Mouse (Mus musculus) hindbrain, embryonic 11.5 days (tissue): Measurements from ENCODE around the gene Fam120b. TPM values are rescaled to one million over a fixed set of nuclear protein-coding genes. Genes with fewer than 3 reads are reported as not detected.

Experiments
- ATAC-seq: fragments of 200-750 bp; cut with Nextera tagmentation; 2 replicates; pipeline ENCODE4 v1.8.0; 2017; ENCODE audit warnings: mild to moderate bottlenecking, moderate TSS enrichment, moderate library complexity; ENCODE audit not compliant: low FRiP score
- DNase-seq: peaks from one replicate; pipeline ENCODE4 v3.0.0-alpha.2; 2015; ENCODE audit warnings: low spot score
- H3K27ac ChIP-seq: fragments of 300-500 bp; sonication (generic); 2 replicates; pipeline ENCODE4 v1.5.1; 2014; ENCODE audit warnings: mild to moderate bottlenecking, low read depth, low read length
- H3K27me3 ChIP-seq: fragments of 300-500 bp; sonication (generic); 2 replicates; pipeline ENCODE4 v1.6.1; 2014; ENCODE audit warnings: mild to moderate bottlenecking, low read length, moderate library complexity, mixed read lengths; ENCODE audit not compliant: control insufficient read depth, insufficient read depth
- H3K36me3 ChIP-seq: fragments of 300-500 bp; sonication (generic); 2 replicates; pipeline ENCODE4 v1.6.1; 2014; ENCODE audit warnings: mild to moderate bottlenecking, low read length, moderate library complexity, mixed read lengths; ENCODE audit not compliant: control insufficient read depth, insufficient read depth
- H3K4me1 ChIP-seq: fragments of 300-500 bp; sonication (generic); replicated peaks from 2 replicates; pipeline ENCODE4 v1.6.1; 2014; ENCODE audit warnings: low read length, mixed read lengths; ENCODE audit not compliant: control insufficient read depth, insufficient read depth
- H3K4me2 ChIP-seq: fragments of 300-500 bp; sonication (generic); replicated peaks from 2 replicates; pipeline ENCODE4 v1.6.1; 2014; ENCODE audit warnings: mild to moderate bottlenecking, low read depth, low read length
- H3K4me3 ChIP-seq: fragments of 300-500 bp; sonication (generic); 2 replicates; pipeline ENCODE4 v1.5.1; 2014; ENCODE audit warnings: low read depth, low read length
- H3K9ac ChIP-seq: fragments of 300-500 bp; sonication (generic); 2 replicates; pipeline ENCODE4 v1.6.1; 2014; ENCODE audit warnings: low read depth, low read length
- H3K9me3 ChIP-seq: fragments of 300-500 bp; sonication (generic); 2 replicates; pipeline ENCODE4 v1.6.1; 2016; ENCODE audit warnings: low read length; ENCODE audit not compliant: control insufficient read depth
- WGBS: fragments of 180-500 bp; shearing (Covaris S2); extraction: QIAGEN DNeasy Blood & Tissue Kit; methylation state at CpG from one replicate; pipeline ENCODE4 v1.1.7; 2014; 5-methylcytosine and 5-hydroxymethylcytosine counted together
- polyA plus RNA-seq: library from polyadenylated mRNA; unstranded; fragments of >200 nt; fragmentation: Nextera tagmentation; extraction: Ambion mirVana; gene quantifications from 2 replicates; pipeline ENCODE4 v1.2.1, GENCODE M21; 2014

The Fam120b gene
- polyA plus RNA-seq: 34.7 and 35.8 TPM in 2 replicates

- DNase-seq (peak; percentile 92), ATAC-seq (peak; percentile 97)
- Histone ChIP-seq H3K27me3 (no peaks in the 10 kb centered on the region), H3K9ac (peak within 1 kb of the TSS; percentile 90), H3K4me2 (peak within 1 kb of the TSS; percentile 84), H3K36me3 (no peaks in the 10 kb centered on the region), H3K4me3 (peak within 1 kb of the TSS; percentile 68), H3K9me3 (no peaks in the 10 kb centered on the region), H3K27ac (peak within 1 kb of the TSS; percentile 82), H3K4me1 (peaks cover 7% of the 10 kb centered on the region; the same call in 1 of the 2 replicates)
- WGBS: under 1% methylated on average over 31 of the region's 31 CpGs
These were observed at the start of gene Fam120b for GRCm38 (mm10) chr17:15395997-15396675. TSS of gene Fam120b (plus strand) at chr17:15396202.

- no peak overlapping the region for H3K4me3 ChIP-seq
- H3K4me1 ChIP-seq: no peaks in the 10 kb centered on the region
- no peak overlapping the region for H3K4me2 ChIP-seq
- H3K9me3 ChIP-seq: no peaks in the 10 kb centered on the region
- no peak for ATAC-seq
- no peak overlapping the region for H3K9ac ChIP-seq
- no peak overlapping the region for H3K27ac ChIP-seq
- H3K27me3 ChIP-seq: 0 out of 2 replicates have a peak, but pooled peaks cover 3% of the 10 kb centered on the region
- no peak for DNase-seq
- 81% methylated on average over 2 of the region's 2 CpGs for WGBS
- H3K36me3 ChIP-seq: no peaks in the 10 kb centered on the region
These were observed 45.9 kb upstream of the Fam120b start for GRCm38 (mm10) chr17:15350152-15350551.

DNA sequence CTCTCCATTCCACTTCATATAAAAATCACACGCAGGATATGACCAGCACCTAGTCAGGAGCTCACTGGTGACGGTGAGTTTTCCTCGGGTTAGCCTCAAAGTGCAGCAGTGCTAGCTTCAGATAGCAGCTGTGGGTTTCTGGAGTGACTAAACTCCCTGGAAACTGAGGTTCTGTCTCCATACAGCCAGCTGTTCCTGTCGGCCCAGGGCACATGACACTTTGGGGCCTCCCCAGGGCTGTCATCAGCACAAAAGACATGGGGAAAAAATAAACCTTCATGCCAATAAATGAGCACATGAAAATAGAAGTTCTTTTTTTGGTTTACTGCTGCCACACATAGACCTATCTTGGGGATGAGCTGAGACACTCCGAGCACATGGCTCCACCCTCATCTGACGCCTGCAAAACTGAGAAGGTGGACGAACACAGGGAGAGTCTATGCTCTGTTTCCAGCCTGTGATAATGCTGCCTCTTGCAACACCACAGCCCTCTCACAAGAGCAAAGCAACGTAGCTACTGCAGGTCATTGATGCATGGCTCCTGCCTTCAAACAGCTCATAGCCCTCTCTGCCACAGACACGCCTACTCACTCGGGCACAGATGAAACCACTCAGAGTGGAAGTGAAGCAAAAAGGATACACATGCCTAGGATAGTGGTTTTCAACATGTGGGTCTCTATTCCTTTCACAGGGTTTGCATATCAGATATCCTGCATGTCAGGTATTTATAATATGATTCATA is 43.0 kb upstream of the Fam120b start:
- DNase-seq (no peak), ATAC-seq (no peak)
- 72% methylated on average over 10 of the region's 10 CpGs for WGBS
- no peaks in the 10 kb centered on the region for H3K36me3 ChIP-seq
- H3K4me1 ChIP-seq: no peaks in the 10 kb centered on the region
- 0 out of 2 replicates have a peak, but pooled peaks cover 3% of the 10 kb centered on the region for H3K27me3 ChIP-seq
- no peaks in the 10 kb centered on the region for H3K9me3 ChIP-seq
- no peak overlapping the region for H3K4me2 ChIP-seq
- no peak overlapping the region for H3K27ac ChIP-seq
- H3K9ac ChIP-seq: no peak overlapping the region
- no peak overlapping the region for H3K4me3 ChIP-seq

DNA sequence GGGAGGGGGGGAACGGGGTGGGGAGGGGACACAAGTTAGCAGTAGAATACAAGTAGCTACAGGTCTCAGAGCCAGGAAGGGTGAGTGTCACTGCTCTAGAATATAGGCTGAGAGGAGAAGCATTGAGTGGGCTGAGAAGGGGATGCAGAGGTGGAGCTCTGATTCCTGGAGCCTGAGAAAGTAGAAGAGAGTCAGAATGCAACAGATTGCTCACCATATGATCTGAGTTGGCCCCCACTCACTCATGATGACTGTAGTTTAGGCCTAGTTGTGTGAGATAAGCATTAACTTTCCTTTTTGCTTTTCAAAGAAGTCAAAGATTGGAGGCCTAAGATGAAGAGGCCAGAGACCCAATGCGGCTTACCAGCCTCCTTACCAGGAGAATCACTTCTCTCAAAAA is 42.0 kb upstream of the Fam120b start:
- H3K36me3 ChIP-seq: no peaks in the 10 kb centered on the region
- no peaks in the 10 kb centered on the region for H3K9me3 ChIP-seq
- ATAC-seq: no peak
- 88% methylated on average over 2 of the region's 2 CpGs for WGBS
- H3K4me2 ChIP-seq: no peak overlapping the region
- H3K27ac ChIP-seq: no peak overlapping the region
- H3K4me1 ChIP-seq: no peaks in the 10 kb centered on the region
- no peak overlapping the region for H3K9ac ChIP-seq
- H3K4me3 ChIP-seq: no peak overlapping the region
- DNase-seq: no peak
- 0 out of 2 replicates have a peak, but pooled peaks cover 3% of the 10 kb centered on the region for H3K27me3 ChIP-seq

DNA sequence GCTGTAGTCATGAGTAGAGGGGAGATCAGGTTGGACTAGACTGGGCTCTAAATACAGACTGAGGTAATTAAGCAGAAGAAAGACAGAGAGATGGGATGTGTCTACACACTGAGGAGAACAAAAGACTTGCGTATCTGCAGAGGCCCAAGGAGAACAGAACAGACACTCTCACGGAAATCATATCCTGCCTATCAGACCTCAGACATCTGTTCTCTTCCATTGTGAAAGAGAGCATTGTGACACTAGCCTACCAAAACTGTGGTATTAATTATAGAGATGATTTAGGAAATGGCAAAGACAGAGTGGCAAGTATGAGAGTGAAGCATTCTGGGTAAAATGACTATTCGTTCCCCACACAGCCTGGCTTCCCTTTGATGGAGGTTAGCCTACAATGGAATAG is 40.9 kb upstream of the Fam120b start:
- no peak overlapping the region for H3K9ac ChIP-seq
- no peak for ATAC-seq
- 86% methylated on average over 3 of the region's 3 CpGs for WGBS
- DNase-seq: no peak
- H3K27me3 ChIP-seq: 0 out of 2 replicates have a peak, but pooled peaks cover 3% of the 10 kb centered on the region
- no peak overlapping the region for H3K4me3 ChIP-seq
- no peak overlapping the region for H3K27ac ChIP-seq
- H3K36me3 ChIP-seq: no peaks in the 10 kb centered on the region
- H3K4me2 ChIP-seq: no peak overlapping the region
- no peaks in the 10 kb centered on the region for H3K4me1 ChIP-seq
- H3K9me3 ChIP-seq: no peaks in the 10 kb centered on the region

DNA sequence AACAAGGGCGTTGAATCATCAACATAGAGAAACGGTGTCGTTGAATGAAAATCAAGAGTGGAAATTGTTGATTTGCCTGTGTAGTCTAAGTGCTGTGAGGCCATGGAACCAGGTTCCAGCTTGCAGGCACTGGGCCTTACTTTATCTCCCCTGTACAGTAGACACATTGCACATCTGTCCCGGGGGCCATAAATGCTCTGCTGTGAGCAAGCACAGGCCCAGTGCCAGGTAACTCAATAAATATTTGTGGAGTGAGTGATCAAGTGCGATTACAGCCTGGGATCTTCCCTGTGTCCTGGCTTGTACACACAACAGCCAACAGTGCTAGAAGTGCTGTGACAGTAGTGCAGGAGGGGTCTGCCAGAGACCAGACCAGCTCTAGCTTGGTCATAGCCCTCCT is 39.5 kb upstream of the Fam120b start:
- H3K4me1 ChIP-seq: no peaks in the 10 kb centered on the region
- H3K36me3 ChIP-seq: no peaks in the 10 kb centered on the region
- no peak overlapping the region for H3K27ac ChIP-seq
- DNase-seq (no peak), ATAC-seq (no peak)
- H3K4me3 ChIP-seq: no peak overlapping the region
- WGBS: 94% methylated on average over 5 of the region's 5 CpGs
- 0 out of 2 replicates have a peak, but pooled peaks cover 3% of the 10 kb centered on the region for H3K27me3 ChIP-seq
- H3K9me3 ChIP-seq: no peaks in the 10 kb centered on the region
- H3K4me2 ChIP-seq: no peak overlapping the region
- no peak overlapping the region for H3K9ac ChIP-seq

- Histone ChIP-seq H3K27me3 (no peaks in the 10 kb centered on the region), H3K4me2 (no peak overlapping the region), H3K4me1 (no peaks in the 10 kb centered on the region), H3K36me3 (no peaks in the 10 kb centered on the region), H3K9me3 (no peaks in the 10 kb centered on the region), H3K27ac (no peak overlapping the region), H3K9ac (no peak overlapping the region), H3K4me3 (no peak overlapping the region)
- 86% methylated on average over 3 of the region's 3 CpGs for WGBS
- ATAC-seq: no peak
- DNase-seq: no peak
These were observed 38.9 kb upstream of the Fam120b start for GRCm38 (mm10) chr17:15357071-15357470.

DNA sequence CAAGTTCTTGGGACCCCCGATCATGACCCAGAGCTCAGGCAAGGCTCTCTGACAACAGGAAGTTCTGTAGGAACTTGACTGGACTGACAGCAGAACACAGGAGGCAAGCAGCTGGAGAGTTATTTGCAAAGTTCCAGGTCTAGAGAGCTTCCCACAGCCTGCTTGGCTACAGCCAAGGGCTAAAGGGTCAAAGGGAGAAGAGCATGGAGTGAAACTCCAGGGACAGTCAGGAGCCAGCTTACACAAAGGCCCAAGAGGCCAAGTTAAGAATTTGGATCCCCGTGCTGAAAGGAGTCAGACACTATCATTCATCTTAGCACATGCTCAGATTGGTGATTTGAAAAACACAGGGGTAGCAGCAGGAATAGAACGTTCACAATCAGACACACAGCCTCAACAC is 32.3 kb upstream of the Fam120b start:
- H3K4me2 ChIP-seq: no peak overlapping the region
- no peak for ATAC-seq
- 58% methylated on average over 3 of the region's 3 CpGs for WGBS
- H3K9ac ChIP-seq: no peak overlapping the region
- DNase-seq: no peak
- no peaks in the 10 kb centered on the region for H3K9me3 ChIP-seq
- peaks cover 8% of the 10 kb centered on the region for H3K36me3 ChIP-seq
- H3K27ac ChIP-seq: no peak overlapping the region
- H3K27me3 ChIP-seq: no peaks in the 10 kb centered on the region
- no peak overlapping the region for H3K4me3 ChIP-seq
- H3K4me1 ChIP-seq: no peaks in the 10 kb centered on the region; the same call in 1 of the 2 replicates
